Mouse (Mus musculus) kidney, adult 2 months (tissue): ENCODE data around the gene Ttll4.

ENCODE experiments used
- CTCF ChIP-seq: fragments of 200-500 bp; conservative IDR thresholded peaks from 2 replicates; pipeline ENCODE4 v1.5.1; 2011; ENCODE audit warnings: low read depth, mild to moderate bottlenecking, control low read depth, low read length, moderate library complexity, mixed read lengths; ENCODE audit not compliant: insufficient read depth, insufficient read length
- POLR2A ChIP-seq: fragments of 200-500 bp; IDR thresholded peaks from one replicate; pipeline ENCODE4 v1.6.1; 2011; ENCODE audit warnings: low read depth, low read length, control low read depth

- TF ChIP-seq POLR2A (no peak), CTCF (no peak)
Measured at GRCm38 (mm10) chr1:74714967-74715366, 53.4 kb downstream of the Ttll4 start.
